16 mouse cellular contexts compared by ENCODE assay signal in the genomic region with DNA sequence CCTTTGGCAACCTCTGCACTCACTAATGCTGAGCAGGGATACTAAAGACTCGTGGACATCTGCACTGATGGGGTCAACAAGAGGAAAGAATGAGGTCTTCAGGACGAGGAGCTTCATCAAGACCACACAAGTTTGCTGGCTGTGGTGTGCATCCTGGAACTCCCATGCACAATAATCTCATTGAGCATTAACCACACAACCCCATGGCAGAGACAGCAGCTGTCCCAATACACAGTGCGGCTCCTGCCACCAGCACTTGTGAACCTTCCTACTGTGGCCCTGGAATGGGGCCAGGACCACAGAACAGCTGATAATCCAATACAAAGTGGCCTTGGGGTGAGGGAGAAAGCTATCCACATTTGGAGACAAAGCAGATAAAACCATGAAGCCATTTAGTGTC. TPM values are rescaled to one million over a fixed set of nuclear protein-coding genes. Genes with fewer than 3 reads are reported as not detected.
"Had no signal": no experiment of that assay in that cellular context is flagged by ENCODE, and none has a peak within 500 bp of the region (broad histone marks: within the 10 kb centered on the region; RNA-seq: fewer than 3 reads in every experiment).

No protein-coding gene starts in this region.

- H3K9me3 ChIP-seq: liver, embryonic 13.5 days; neural tube, embryonic 12.5 days; neural tube, embryonic 15.5 days; stomach, embryonic 15.5 days had no signal

- H3K4me1 ChIP-seq: liver, embryonic 13.5 days; neural tube, embryonic 12.5 days; neural tube, embryonic 15.5 days; stomach, embryonic 15.5 days had no signal

- DNase-seq: kidney, adult 9 months; kidney, postnatal 25 days; liver, embryonic 13.5 days; lung, adult 2 months; lung, postnatal 14 days; lung, postnatal 4 days; midbrain, embryonic 14.5 days; right cerebral cortex, adult 18-20 months; right cerebral cortex, postnatal 14 days; spleen, adult 18-20 months; thymus, postnatal 36 days had no signal

- H3K27me3 ChIP-seq: liver, embryonic 13.5 days; neural tube, embryonic 12.5 days; neural tube, embryonic 15.5 days; stomach, embryonic 15.5 days had no signal

- H3K36me3 ChIP-seq: liver, embryonic 13.5 days; neural tube, embryonic 12.5 days; neural tube, embryonic 15.5 days; stomach, embryonic 15.5 days had no signal

- H3K9ac ChIP-seq: liver, embryonic 13.5 days; neural tube, embryonic 12.5 days; neural tube, embryonic 15.5 days; stomach, embryonic 15.5 days had no signal

- H3K4me3 ChIP-seq: liver, embryonic 13.5 days; neural tube, embryonic 12.5 days; neural tube, embryonic 15.5 days; stomach, embryonic 15.5 days had no signal

- H3K4me2 ChIP-seq: liver, embryonic 13.5 days; midbrain, embryonic 11.5 days; neural tube, embryonic 12.5 days; neural tube, embryonic 15.5 days; stomach, embryonic 15.5 days had no signal

- H3K27ac ChIP-seq: liver, embryonic 13.5 days; neural tube, embryonic 12.5 days; neural tube, embryonic 15.5 days; stomach, embryonic 15.5 days had no signal

RNA-seq across cellular contexts. Expression of gene Fndc1, which starts 36.6 kb away (rescaled TPM):
- total RNA-seq: megakaryocyte-erythroid progenitor cell, adult 5-6 weeks had no signal
